Mouse (Mus musculus): ENCODE data around the gene Dnase1l2.

The Dnase1l2 gene

DNA sequence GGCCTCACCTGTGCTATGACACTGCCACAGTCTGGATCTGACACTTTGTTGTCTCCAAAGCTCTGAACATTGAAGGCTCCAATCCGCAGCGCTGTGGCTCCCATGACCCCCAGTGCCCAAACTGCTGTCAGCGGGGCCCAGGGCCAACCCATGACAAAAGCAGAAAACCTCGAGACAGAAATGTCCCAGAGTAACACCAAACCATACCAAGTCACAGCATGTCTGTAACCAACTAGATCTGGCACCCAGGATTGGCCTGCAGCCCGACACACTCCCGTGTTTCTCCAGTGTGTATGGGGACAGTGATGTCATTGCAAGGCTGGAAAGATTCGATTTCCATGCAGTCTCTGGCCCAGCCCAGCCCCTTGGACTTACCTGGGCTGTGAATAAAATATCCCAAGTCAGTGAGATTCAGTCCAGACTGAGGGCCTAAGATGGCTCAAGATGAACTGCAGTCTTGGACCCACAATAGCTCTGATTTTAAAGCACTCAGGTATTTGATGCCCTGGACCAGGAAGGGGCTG is at the start of gene Dnase1l2:
TSS of gene Dnase1l2 (minus strand) at position 474 of the 524 bp plus-strand sequence.
- DNase-seq (ENCODE audit: low read depth, low spot score), result no peak

DNA sequence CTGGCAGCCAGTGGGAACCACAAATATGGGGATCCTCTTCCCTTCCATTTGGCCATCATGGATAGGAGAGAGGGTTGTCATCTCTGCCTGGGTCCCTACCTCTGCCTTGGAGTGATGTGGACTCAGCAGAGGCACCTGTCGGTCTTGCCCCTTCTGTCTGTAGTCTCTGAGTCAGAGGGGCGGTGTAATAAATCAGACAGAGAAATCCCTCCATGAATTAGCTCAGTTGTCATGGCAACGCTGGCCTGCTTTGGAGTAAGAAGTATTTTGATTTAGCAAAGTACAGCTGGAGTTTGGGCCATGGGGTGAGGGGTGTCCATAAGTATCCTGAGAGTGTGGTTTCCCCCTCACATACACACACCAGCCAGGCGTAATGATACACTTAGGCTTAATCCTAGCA is 47.5 kb upstream of the Dnase1l2 start:
- DNase-seq (ENCODE audit: low read depth, low spot score), result no peak

DNA sequence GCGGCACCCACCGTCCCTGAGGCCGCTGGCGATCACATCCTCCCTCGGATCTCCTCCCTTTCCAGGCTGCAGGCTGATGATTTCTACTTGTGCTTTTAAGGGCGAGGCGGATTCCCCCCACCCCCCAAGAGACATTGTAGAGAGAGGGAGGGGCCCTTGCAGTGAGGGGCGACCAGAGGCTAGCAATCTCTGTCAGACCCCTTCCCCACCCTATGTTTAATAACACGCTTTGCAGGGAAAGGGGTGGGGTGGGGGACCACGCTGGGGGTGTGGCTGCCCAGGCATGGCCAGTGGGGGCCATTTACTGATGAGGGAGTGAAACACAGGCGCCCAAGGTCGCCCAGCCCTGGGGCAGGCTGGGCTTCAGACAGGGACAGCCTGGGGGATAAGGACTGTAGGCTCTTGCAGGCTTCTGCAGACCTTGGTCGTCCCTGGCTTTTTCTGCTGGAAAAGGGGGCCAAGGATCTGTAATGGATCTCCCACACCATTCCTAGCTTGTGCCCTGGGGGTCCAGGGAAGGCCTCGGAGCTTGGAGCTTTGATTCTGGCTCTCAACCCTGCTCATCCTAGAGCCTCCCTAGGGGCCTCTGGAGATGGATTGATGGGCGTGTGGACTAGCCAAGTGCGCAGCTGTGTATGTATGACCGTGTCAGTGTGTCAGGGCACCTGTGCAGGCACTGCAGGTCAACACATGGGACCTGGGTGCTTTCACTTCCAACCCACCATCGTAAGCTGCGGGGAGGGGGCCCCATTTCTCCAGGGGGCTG is 46.5 kb upstream of the Dnase1l2 start:
- DNase-seq (ENCODE audit: low read depth, low spot score), result no peak

DNA sequence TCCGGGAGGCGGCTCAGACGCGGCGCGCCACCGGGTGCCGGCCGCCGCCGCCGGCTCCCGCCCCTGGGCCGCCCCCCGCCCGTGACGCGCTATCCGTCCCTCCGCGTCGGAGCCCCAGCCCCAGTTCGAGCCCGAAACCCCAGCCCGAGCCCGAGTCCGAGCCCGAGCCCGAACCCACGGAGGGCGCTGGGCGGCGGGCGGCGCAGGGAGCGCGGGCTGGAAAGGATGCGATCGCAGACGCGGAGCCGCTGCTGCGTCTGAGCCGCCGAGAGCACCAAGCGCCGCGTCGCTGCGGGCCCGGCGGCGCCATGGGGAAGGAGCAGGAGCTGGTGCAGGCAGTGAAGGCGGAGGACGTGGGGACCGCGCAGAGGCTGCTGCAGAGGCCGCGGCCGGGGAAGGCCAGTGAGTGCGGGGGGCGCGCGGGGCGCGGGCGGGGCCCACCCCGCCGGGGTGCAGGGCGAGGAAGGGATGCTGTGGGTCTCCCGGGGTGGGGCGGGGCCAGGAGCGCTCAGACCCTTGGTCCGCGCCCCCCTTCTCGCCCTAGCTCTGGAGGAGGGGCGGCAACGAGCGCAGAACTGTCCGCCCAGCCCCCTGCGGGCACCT is 45.9 kb upstream of the Dnase1l2 start:
- no peak for DNase-seq (ENCODE audit: low read depth, low spot score)

DNA sequence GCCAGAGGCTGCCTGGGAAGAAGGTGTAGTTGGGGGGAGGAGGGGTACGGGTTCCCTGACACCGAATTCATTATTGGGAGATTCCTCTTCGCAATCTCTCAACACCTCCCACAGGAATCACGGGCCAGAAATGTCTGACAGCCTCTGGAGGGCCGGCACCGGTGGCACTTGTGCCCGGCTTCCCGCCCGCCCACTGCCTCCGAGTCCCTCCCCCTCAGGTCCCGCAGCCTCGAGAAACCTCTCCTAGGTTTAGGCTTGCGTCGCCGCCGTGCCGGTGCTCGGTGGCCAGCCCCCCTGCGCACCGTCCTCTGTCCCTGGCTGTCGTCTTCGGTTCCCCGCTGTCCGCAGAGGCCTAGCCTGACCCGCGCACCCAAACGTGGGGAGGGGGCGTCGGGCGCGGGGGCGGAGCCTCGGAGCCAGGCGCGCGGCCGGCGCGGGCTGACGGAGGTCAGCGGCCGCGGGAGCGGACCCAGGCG is 45.3 kb upstream of the Dnase1l2 start, which contains the start of gene Caskin1:
TSS of gene Caskin1 (plus strand) at position 416 of the 476 bp plus-strand sequence.
- DNase-seq (ENCODE audit: low read depth, low spot score), result no peak

DNA sequence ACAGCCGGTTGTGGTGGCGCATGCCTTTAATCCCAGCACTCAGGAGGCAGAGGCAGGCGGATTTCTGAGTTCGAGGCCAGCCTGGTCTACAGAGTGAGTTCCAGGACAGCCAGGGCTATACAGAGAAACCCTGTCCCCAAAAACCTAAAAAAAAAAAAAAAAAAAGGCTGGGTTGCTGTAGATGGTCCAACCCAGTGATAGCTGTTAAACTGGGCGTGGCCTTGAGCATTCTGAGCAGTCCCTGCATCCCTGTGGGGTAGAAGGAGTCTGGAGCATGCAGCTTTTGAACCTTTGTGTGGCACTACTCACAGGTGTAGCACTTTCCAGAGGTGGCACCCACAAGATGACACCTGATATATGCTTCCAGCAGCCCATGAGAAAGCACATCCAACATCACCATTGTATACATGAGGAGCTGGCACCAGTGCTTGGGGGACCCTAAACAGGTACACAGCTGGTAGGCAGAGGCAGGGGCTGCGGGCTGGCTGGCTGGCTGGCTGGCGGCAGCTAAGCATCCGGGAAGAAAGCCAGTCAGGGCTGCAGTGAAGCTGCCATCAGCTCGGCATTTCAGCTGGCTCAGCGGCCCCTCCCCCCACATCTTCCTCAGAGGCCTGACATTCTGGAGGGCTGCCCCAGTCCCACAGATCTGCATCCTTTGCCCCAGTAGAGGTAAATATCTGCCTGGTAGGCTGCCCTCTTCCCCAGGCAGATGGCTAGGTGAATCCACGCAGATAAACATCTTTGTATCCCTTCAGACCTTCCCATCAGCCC is 42.4 kb upstream of the Dnase1l2 start:
- DNase-seq (ENCODE audit: low read depth, low spot score), result no peak

DNA sequence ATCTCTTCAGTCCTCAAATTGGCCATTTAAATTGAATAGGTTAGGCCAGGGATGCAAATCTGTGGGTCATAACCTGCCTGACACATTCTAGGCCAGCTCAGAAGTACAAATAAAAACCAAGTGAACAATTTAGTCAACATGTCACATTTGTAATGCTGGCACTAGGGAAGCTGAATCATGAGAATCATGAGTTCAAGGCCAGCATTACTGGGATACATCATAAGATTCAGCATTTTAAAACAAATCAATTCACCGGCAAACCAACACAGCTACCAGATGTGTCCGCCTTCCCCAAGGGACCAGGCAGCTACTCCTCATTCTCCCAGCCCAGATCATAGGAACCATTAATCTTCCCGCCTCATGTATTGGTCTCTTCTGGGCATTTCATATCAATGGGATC is 40.6 kb upstream of the Dnase1l2 start:
- no peak for DNase-seq (ENCODE audit: low read depth, low spot score)

DNA sequence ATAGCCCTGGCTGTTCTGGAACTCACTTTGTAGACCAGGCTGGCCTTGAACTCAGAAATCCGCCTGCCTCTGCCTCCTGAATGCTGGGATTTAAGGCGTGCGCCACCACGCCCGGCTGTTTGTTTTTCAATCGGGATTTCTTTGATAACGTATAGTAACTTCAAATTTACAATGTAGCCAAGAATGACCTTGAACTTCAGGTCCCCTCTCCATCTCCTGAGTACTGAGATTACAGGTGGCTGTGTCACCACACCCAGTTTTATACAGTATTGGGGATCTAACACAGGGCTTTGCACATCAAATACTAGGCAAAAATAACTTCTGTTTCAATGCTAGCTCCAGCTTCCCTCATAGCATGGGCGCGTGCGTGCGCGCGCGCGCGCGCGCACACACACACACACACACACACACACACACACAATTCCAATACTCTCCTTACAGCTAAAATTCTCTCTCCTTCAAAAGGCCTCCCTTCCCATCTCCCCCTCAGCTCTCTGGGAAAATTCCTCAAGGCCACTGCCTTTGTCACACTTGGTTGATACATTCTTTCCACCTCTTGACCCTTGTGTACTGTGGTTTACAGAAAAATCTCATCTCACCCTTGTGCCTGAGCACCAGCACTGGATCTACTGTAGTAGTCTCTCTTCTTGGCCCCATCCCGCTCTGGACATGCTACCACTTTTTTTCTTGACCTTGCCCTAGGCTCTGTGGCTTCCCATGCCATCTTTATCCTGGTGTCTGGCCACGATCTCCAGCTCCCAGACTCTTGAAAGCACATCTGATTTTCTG is 38.3 kb upstream of the Dnase1l2 start:
- DNase-seq (ENCODE audit: low read depth, low spot score), result no peak

DNA sequence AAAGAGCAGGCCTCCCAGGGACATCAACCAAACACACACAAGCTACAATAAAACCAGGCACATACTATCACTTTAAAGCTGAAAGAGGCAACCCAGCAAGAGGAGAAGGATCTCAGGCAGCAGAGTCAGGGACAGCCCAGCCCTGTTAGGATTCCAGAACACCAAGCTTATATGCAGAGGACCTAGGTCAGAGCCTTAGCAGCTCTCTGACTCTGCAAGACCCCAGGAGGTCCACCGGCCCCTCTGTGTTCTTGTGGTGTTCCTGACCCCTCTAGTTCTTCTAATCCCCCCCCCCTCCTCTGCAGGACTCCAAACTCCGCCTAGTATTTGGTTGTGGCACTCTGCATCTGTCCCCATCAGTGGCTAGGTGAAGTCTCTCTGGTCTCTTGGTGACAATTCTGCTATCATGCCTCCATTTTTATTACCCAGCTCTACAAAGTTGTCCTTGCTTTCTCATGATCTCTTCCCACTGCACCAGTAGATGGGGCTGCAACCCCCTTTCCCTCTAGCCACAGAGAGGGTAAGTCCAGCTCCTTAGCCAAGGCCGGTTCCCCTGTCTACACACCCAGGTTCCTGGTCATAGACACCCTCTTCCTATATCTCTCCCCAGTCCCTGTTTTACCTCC is 37.4 kb upstream of the Dnase1l2 start:
- DNase-seq (ENCODE audit: low read depth, low spot score), result no peak

DNA sequence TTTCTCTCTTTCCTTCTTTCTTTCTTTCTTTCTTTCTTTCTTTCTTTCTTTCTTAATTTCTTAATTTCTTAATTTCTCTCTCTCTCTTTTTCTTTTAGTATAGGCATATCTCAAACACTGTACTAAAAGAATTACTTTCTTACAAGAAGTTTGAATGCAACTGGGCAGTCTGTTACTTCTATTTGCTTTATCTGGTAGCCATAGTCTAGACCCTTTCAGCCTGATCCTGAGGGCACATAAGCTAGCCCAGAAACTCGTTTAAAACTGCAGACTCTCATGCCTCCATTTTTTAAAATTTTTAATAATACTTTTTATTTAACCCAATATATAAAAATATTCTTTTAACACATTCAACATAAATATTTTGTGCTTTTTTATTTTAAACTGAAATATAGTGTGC is 36.5 kb upstream of the Dnase1l2 start:
- no peak for DNase-seq (ENCODE audit: low read depth, low spot score)

DNA sequence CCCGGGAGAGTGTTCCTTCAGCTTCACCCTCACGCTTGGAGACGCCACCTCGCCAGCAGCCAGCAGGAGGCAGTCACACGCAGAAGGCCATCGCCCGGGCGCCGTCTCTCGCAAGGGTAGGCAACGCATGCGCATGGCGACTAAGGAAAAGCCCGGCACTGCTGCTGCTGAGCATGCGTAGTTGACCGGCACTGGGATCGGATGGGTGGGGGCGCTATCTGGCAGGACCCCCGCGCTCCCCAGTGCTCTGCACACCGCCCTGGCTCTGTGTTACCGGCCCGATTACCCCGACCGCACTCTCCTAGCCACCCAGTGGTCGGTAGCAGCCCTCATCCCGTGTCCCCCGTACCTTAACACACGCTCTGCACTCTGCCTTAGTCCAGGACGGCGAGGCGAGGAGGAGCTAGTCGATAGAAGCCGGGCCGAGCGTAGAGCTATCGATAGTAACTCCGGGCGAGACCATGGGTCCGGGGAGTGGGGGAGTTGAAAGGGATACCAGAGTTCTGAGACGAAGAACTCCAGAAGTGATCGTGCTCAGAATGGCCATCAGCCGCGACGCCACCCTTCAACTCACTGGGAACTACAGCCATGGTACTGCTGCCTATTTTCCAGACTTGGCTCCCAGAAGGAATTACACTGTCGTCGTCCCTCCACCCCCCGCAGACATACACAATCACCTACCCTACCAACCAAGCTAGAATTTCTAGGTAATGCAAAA is 35.9 kb upstream of the Dnase1l2 start, which contains the start of gene Mlst8:
TSS of gene Mlst8 (minus strand) at position 416 of the 718 bp plus-strand sequence.
- DNase-seq (ENCODE audit: low read depth, low spot score), result peak; percentile 89

DNA sequence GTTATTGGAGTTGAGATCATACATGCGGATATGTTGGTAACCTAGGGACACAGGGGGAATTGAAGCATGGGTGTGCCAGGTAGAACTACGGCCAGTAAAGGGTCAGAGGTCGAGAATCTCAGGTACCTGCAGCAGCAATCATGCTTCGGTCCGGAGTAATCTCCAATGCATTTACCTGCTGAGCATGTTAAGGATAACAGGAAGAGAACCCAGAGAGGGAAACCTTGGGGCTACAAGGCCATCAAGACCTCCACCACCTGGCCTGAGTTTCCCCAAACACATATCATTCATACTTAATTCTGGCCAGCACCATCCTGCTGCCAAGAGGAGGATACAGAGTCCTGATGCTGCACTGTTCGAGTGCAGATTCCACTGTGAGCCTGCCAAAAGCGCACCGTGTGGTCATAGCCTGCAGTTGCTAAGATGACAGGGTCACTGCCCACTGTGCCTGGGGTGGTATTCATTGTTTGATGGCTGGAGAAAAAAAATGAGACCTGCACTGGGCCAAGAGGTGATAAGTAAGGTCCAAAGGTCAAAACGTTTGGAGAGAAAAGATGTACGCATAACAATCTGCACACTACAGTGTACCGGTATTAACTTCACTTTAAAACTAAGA is 35.2 kb upstream of the Dnase1l2 start:
- DNase-seq (ENCODE audit: low read depth, low spot score), result no peak

DNA sequence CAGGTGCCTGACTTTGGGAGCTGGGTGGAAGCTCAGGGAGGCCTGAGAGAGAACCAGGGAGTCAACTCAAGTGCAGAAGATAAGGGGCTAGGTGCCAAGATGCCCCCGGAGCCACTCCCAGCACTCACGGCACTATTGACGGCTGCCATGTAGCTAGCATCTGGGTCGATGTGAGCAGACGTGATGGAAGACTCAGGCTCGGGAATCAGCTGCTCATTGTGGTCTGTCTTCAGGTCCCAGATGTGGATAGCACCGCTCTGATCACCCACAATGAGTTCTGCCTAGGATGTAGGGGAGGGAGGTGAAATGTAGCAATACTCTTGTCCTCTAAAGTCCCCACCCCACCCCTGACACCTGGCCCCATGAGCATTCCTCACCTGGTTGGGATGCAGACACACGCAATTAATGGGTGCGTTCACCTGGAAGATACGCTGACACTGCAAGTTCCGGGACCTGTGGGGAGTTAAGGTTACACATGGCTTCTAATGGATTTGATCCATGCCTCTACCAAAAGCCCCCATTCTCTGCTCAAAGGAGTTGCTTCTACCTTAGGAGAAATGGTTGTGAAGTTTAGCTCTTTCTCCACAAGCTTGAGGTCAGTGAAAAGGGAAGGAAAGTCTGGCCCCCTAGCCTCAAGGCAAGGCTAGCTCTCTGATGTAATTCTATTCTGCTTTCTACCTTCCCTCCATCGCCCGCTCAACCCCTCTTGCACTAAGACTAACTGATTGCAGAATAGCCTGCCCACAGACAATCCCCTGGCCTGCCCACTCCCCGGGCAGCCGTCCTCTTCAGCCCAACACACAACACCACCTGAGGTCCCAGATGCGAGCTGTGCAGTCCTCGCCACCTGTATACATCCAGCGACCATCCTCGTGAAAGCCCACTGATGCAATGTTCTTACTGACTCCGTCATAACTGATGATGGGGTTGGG is 34.4 kb upstream of the Dnase1l2 start:
- DNase-seq (ENCODE audit: low read depth, low spot score), result no peak

DNA sequence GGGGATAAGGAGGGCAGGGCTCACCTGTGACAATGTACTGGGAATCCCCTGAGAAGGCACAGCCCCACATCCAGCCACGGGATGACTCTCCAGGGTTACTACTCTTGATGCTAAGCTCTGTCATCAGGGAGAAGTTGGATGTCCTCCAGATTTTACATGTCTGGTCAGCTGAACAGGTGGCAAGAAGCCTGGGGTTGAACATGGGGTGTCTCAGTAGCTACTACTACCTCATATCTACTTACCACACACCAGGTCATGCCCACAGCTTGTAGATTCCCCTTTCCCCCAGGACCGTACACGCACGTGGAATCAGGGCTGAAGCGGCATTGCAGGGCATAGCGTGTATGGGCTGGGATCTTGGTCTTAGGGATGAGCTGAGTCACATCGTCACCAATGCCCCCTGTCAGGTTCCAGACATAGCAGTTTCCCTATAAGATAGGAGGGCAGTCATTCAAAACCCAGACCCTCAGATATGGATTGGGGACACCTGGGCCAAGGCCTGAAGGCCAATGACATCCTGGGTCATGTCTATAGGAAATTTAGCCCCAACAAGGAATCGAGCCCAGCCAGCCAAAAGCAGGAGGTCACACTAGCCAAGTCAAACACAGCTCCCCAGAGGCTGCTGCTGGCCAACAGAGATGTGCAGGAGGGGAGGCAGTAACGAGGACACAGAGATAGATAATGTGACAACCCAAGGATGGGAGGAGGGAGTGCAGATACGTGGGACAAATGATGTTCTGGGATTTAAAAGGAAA is 33.3 kb upstream of the Dnase1l2 start:
- no peak for DNase-seq (ENCODE audit: low read depth, low spot score)

DNA sequence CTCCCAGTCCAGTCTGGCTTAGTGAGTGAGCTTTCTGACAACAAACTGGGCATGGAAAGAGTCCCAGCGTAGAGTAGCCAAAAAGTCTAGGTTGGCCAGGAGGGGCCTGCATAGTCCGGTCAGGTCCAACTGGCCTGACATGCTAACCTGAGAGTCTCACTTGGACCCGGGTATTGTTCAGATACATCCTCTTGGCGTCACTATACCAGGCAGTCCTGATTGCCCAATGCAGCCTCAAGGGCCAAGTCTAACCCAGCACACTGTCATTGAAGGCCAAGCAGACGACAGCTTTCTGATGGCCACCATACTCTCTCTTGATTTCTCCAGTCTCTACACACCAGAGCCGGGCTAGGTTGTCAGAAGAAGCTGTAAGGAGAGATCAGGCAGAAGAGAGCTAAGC is 32.7 kb upstream of the Dnase1l2 start:
- no peak for DNase-seq (ENCODE audit: low read depth, low spot score)

DNA sequence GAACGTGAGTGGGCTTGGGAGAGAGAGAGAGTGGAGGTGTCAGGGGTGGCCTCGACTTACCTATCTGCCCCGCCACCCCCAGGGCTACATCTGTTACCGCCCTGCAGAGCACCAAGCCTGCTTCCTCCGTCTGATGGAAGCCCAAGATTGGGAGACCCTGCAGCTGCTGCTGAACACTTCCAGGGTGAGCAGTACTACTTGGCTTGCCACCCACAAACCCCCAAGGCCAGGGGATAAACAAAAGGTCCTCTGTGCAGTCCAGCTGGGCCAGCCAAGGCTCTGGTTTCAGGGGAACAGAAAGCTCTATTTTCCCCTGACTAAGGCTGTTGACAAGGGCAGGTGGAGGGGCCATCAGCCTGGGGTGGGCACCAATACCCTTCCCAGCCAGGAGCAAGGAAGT is 31.7 kb upstream of the Dnase1l2 start:
- no peak for DNase-seq (ENCODE audit: low read depth, low spot score)

DNA sequence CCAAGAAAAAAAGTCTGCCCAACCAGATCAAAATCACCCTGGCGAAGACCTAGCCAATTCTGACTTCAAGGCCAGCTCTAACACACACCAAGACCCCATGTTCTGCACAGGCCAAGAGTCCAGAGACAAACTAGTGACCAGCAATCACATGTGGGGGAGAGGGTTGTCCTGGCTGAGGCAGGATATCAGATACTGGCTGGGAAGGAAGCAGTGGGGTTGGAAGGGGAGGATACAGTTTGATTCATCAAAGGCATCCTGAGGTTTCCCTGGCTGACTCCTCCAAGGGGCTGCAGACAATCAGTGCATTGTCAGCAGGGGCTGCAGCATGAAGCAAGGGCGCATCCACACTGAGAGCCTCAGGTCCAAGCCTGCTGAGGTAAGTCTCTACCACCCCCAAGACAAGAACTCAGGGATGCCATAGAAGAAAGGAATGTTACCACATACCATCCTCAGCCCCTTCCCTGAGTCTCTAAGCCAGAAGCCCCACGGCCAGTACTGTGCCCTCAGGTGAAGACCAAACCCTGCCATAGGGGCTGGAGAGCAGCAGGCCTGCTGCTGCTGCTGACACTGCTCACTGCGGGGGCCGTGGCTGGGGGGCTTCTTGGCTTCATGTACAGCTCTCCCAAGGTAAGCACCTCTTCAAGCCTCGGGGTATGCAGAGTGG is 30.8 kb upstream of the Dnase1l2 start, which contains the start of gene Bricd5:
TSS of gene Bricd5 (plus strand) at position 273 of the 664 bp plus-strand sequence.
- DNase-seq (ENCODE audit: low read depth, low spot score), result no peak

Data from retina, adult 2 months (tissue).